Comparison of ENCODE assay signal across 12 mouse cellular contexts in genomic region chr2:164435216-164436090, GRCm38 (mm10). TPM values are rescaled to one million over a fixed set of nuclear protein-coding genes. Genes with fewer than 3 reads are reported as not detected.
DNase-seq lines count a peak whose midpoint lies in the region; ATAC-seq and TF ChIP-seq lines count a peak whose summit lies in the region.
"Had no signal": no experiment of that assay in that cellular context is flagged by ENCODE, and none has a peak within 500 bp of the region (broad histone marks: within the 10 kb centered on the region; RNA-seq: fewer than 3 reads in every experiment).

No protein-coding gene starts in this region.

- no peak overlapping the region for H3K9ac ChIP-seq in lung, embryonic 14.5 days
- H3K9ac ChIP-seq in embryonic facial prominence, embryonic 15.5 days, result no peak overlapping the region
- no peak overlapping the region for H3K9ac ChIP-seq in limb, embryonic 13.5 days
- peak overlapping the region; percentile 22; the same call in 1 of the 2 replicates for H3K9ac ChIP-seq in stomach, embryonic 16.5 days (ENCODE audit: low read length)
- H3K9ac ChIP-seq: forebrain, postnatal 0 days; heart, embryonic 15.5 days; midbrain, embryonic 15.5 days had no signal

- H3K4me2 ChIP-seq in lung, embryonic 14.5 days, result no peak overlapping the region
- 0 out of 2 replicates have a peak overlapping the region, but pooled peaks have one; percentile 11 for H3K4me2 ChIP-seq in embryonic facial prominence, embryonic 15.5 days (replicated peaks)
- H3K4me2 ChIP-seq in limb, embryonic 13.5 days (replicated peaks), result no peak overlapping the region
- H3K4me2 ChIP-seq in stomach, embryonic 16.5 days (ENCODE audit: low read depth, low read length), result peak overlapping the region; percentile 46
- H3K4me2 ChIP-seq: heart, embryonic 15.5 days; midbrain, embryonic 15.5 days had no signal

- ATAC-seq in lung, embryonic 14.5 days (ENCODE audit: insufficient read depth), result no peak
- no peak for ATAC-seq in embryonic facial prominence, embryonic 15.5 days (ENCODE audit: insufficient number of reproducible peaks, low FRiP score, low TSS enrichment, low read depth)
- no peak for ATAC-seq in limb, embryonic 13.5 days (ENCODE audit: low FRiP score, low read depth)
- ATAC-seq in stomach, embryonic 16.5 days (ENCODE audit: insufficient read depth, low FRiP score), result no peak
- no peak for ATAC-seq in erythroid progenitor cell, adult 5-6 weeks (replicated peaks; ENCODE audit: low FRiP score, poor library complexity, severe bottlenecking)
- ATAC-seq: midbrain, embryonic 15.5 days had no signal

- WGBS in lung, embryonic 14.5 days, result 31% methylated on average over 5 of the region's 5 CpGs
- WGBS in lung, adult 2 months, result 34% methylated on average over 5 of the region's 5 CpGs
- WGBS in embryonic facial prominence, embryonic 15.5 days, result 25% methylated on average over 5 of the region's 5 CpGs
- 33% methylated on average over 5 of the region's 5 CpGs for WGBS in limb, embryonic 13.5 days
- WGBS in stomach, embryonic 16.5 days, result 28% methylated on average over 5 of the region's 5 CpGs

- H3K27ac ChIP-seq in lung, embryonic 14.5 days (ENCODE audit: low read depth), result peak overlapping the region; percentile 42; the same call in 1 of the 2 replicates
- H3K27ac ChIP-seq in embryonic facial prominence, embryonic 15.5 days (replicated peaks), result peak overlapping the region; percentile 78; the same call in 1 of the 2 replicates
- H3K27ac ChIP-seq in limb, embryonic 13.5 days, result peak overlapping the region; percentile 2; the same call in 1 of the 2 replicates
- peak overlapping the region; percentile 91 for H3K27ac ChIP-seq in stomach, embryonic 16.5 days (ENCODE audit: low read length)
- H3K27ac ChIP-seq: heart, embryonic 15.5 days; midbrain, embryonic 15.5 days had no signal

- H3K4me3 ChIP-seq in lung, embryonic 14.5 days (ENCODE audit: low read depth, low read length), result no peak overlapping the region
- H3K4me3 ChIP-seq in lung, adult 2 months (replicated peaks; ENCODE audit: extremely low read depth, low read depth, low read length), result no peak overlapping the region
- no peak overlapping the region for H3K4me3 ChIP-seq in embryonic facial prominence, embryonic 15.5 days (replicated peaks)
- H3K4me3 ChIP-seq in limb, embryonic 13.5 days, result no peak overlapping the region
- H3K4me3 ChIP-seq in stomach, embryonic 16.5 days (replicated peaks; ENCODE audit: low read length), result no peak overlapping the region
- H3K4me3 ChIP-seq: heart, embryonic 15.5 days; midbrain, embryonic 15.5 days had no signal

- no peaks in the 10 kb centered on the region for H3K9me3 ChIP-seq in lung, embryonic 14.5 days (ENCODE audit: low read depth, low read length)
- no peaks in the 10 kb centered on the region for H3K9me3 ChIP-seq in embryonic facial prominence, embryonic 15.5 days (replicated peaks)
- no peaks in the 10 kb centered on the region for H3K9me3 ChIP-seq in limb, embryonic 13.5 days
- H3K9me3 ChIP-seq in stomach, embryonic 16.5 days (replicated peaks; ENCODE audit: control insufficient read depth, low read length), result no peaks in the 10 kb centered on the region
- H3K9me3 ChIP-seq: heart, embryonic 15.5 days; midbrain, embryonic 15.5 days had no signal

- no peaks in the 10 kb centered on the region for H3K27me3 ChIP-seq in lung, embryonic 14.5 days (ENCODE audit: insufficient read depth, low read length)
- no peaks in the 10 kb centered on the region for H3K27me3 ChIP-seq in embryonic facial prominence, embryonic 15.5 days
- no peaks in the 10 kb centered on the region for H3K27me3 ChIP-seq in limb, embryonic 13.5 days
- no peaks in the 10 kb centered on the region for H3K27me3 ChIP-seq in stomach, embryonic 16.5 days (ENCODE audit: control insufficient read depth, insufficient read depth, low read length)
- H3K27me3 ChIP-seq: heart, embryonic 15.5 days; midbrain, embryonic 15.5 days had no signal

- no peak for TF ChIP-seq POLR2A in lung, adult 2 months (IDR thresholded peaks at IDR 0.05; ENCODE audit: borderline replicate concordance, extremely low read depth, low read depth, low read length)

- H3K4me1 ChIP-seq in lung, embryonic 14.5 days (ENCODE audit: insufficient read depth), result peaks cover 66% of the 10 kb centered on the region
- H3K4me1 ChIP-seq in lung, adult 2 months (ENCODE audit: control insufficient read depth, insufficient read depth, low read length), result peaks cover 21% of the 10 kb centered on the region
- peaks cover 91% of the 10 kb centered on the region for H3K4me1 ChIP-seq in embryonic facial prominence, embryonic 15.5 days
- H3K4me1 ChIP-seq in limb, embryonic 13.5 days, result peaks cover 99% of the 10 kb centered on the region
- peaks cover 87% of the 10 kb centered on the region for H3K4me1 ChIP-seq in stomach, embryonic 16.5 days (ENCODE audit: control insufficient read depth, insufficient read depth, low read length)
- H3K4me1 ChIP-seq: midbrain, embryonic 15.5 days had no signal

- no peak for DNase-seq in lung, embryonic 14.5 days
- DNase-seq in lung, adult 2 months, result no peak
- no peak for DNase-seq in ovary, postnatal 10 days (ENCODE audit: low spot score)
- DNase-seq: cerebellum, postnatal 10 days; forebrain, postnatal 0 days had no signal

- no peaks in the 10 kb centered on the region for H3K36me3 ChIP-seq in lung, embryonic 14.5 days (ENCODE audit: insufficient read depth)
- no peaks in the 10 kb centered on the region for H3K36me3 ChIP-seq in embryonic facial prominence, embryonic 15.5 days
- H3K36me3 ChIP-seq in limb, embryonic 13.5 days, result no peaks in the 10 kb centered on the region
- H3K36me3 ChIP-seq in stomach, embryonic 16.5 days (ENCODE audit: control insufficient read depth, insufficient read depth, low read length), result no peaks in the 10 kb centered on the region
- H3K36me3 ChIP-seq: heart, embryonic 15.5 days; midbrain, embryonic 15.5 days had no signal

- no peak for TF ChIP-seq CTCF in lung, embryonic 14.5 days (IDR thresholded peaks at IDR 0.05; ENCODE audit: low read depth)
- no peak for TF ChIP-seq CTCF in lung, adult 2 months (IDR thresholded peaks at IDR 0.05; ENCODE audit: insufficient read depth, low read length)

RNA-seq across cellular contexts. Expression of gene Sdc4, which starts 8.2 kb away (rescaled TPM):
- polyA plus RNA-seq in lung, embryonic 14.5 days (2014; fragmentation: Nextera tagmentation; extraction: Ambion mirVana), result 101 and 103 TPM in 2 replicates
- polyA plus RNA-seq in lung, adult 2 months (2012; rRNA removed), result 75.1 and 91.1 TPM in 2 replicates
- polyA plus RNA-seq in embryonic facial prominence, embryonic 15.5 days (2015; fragmentation: Nextera tagmentation; extraction: Ambion mirVana), result 113 and 114 TPM in 2 replicates
- 61.0 and 63.6 TPM in 2 replicates for polyA plus RNA-seq in limb, embryonic 13.5 days (2015; fragmentation: Nextera tagmentation; extraction: Ambion mirVana)
- polyA plus RNA-seq in stomach, embryonic 16.5 days (2015; fragmentation: Nextera tagmentation; extraction: Ambion mirVana), result 150 and 173 TPM in 2 replicates
- 2.5 and 7.2 TPM in 2 replicates for total RNA-seq in erythroid progenitor cell, adult 5-6 weeks (2015; ENCODE audit: low replicate concordance)
- 5.7 and 7.2 TPM in 2 replicates for total RNA-seq in erythroid progenitor cell, adult 5-6 weeks (2017; ENCODE audit: low replicate concordance)

RNA-seq across cellular contexts. Expression of gene Sys1, which starts 21.3 kb away (rescaled TPM):
- 65.6 and 68.7 TPM in 2 replicates for polyA plus RNA-seq in lung, embryonic 14.5 days (2014; fragmentation: Nextera tagmentation; extraction: Ambion mirVana)
- 89.8 and 133 TPM in 2 replicates for polyA plus RNA-seq in lung, adult 2 months (2012; rRNA removed)
- polyA plus RNA-seq in embryonic facial prominence, embryonic 15.5 days (2015; fragmentation: Nextera tagmentation; extraction: Ambion mirVana), result 66.3 and 67.8 TPM in 2 replicates
- polyA plus RNA-seq in limb, embryonic 13.5 days (2015; fragmentation: Nextera tagmentation; extraction: Ambion mirVana), result 65.2 and 66.6 TPM in 2 replicates
- polyA plus RNA-seq in stomach, embryonic 16.5 days (2015; fragmentation: Nextera tagmentation; extraction: Ambion mirVana), result 48.1 and 49.4 TPM in 2 replicates
- total RNA-seq in erythroid progenitor cell, adult 5-6 weeks (2015; ENCODE audit: low replicate concordance), result 8.8 and 10.8 TPM in 2 replicates
- total RNA-seq in erythroid progenitor cell, adult 5-6 weeks (2017; ENCODE audit: low replicate concordance), result 3.1 and 5.3 TPM in 2 replicates

RNA-seq across cellular contexts. Expression of gene Gm20458, which starts 25.3 kb away (rescaled TPM):
- polyA plus RNA-seq in lung, embryonic 14.5 days (2014; fragmentation: Nextera tagmentation; extraction: Ambion mirVana), result 14.4 and 14.9 TPM in 2 replicates
- 47.7 and 52.2 TPM in 2 replicates for polyA plus RNA-seq in lung, adult 2 months (2012; rRNA removed)
- 12.2 and 12.5 TPM in 2 replicates for polyA plus RNA-seq in embryonic facial prominence, embryonic 15.5 days (2015; fragmentation: Nextera tagmentation; extraction: Ambion mirVana)
- polyA plus RNA-seq in limb, embryonic 13.5 days (2015; fragmentation: Nextera tagmentation; extraction: Ambion mirVana), result 5.5 and 7.4 TPM in 2 replicates
- 17.2 and 19.2 TPM in 2 replicates for polyA plus RNA-seq in stomach, embryonic 16.5 days (2015; fragmentation: Nextera tagmentation; extraction: Ambion mirVana)
- not detected in 2 replicates for total RNA-seq in erythroid progenitor cell, adult 5-6 weeks (2015; ENCODE audit: low replicate concordance)
- total RNA-seq in erythroid progenitor cell, adult 5-6 weeks (2017; ENCODE audit: low replicate concordance), result not detected in 2 replicates

RNA-seq across cellular contexts. Expression of gene Matn4, which starts 30.5 kb away (rescaled TPM):
- polyA plus RNA-seq in lung, embryonic 14.5 days (2014; fragmentation: Nextera tagmentation; extraction: Ambion mirVana), result 5.5 and 6.7 TPM in 2 replicates
- 78.0 and 80.1 TPM in 2 replicates for polyA plus RNA-seq in lung, adult 2 months (2012; rRNA removed)
- polyA plus RNA-seq in embryonic facial prominence, embryonic 15.5 days (2015; fragmentation: Nextera tagmentation; extraction: Ambion mirVana), result 33.4 and 58.2 TPM in 2 replicates
- polyA plus RNA-seq in limb, embryonic 13.5 days (2015; fragmentation: Nextera tagmentation; extraction: Ambion mirVana), result 192 and 200 TPM in 2 replicates
- 6.4 and 8.9 TPM in 2 replicates for polyA plus RNA-seq in stomach, embryonic 16.5 days (2015; fragmentation: Nextera tagmentation; extraction: Ambion mirVana)
- total RNA-seq in erythroid progenitor cell, adult 5-6 weeks (2015; ENCODE audit: low replicate concordance), result not detected in 2 replicates
- total RNA-seq in erythroid progenitor cell, adult 5-6 weeks (2017; ENCODE audit: low replicate concordance), result not detected in 2 replicates

RNA-seq across cellular contexts. Expression of gene Rbpjl, which starts 32.5 kb away (rescaled TPM):
- 4.9 and 5.1 TPM in 2 replicates for polyA plus RNA-seq in lung, embryonic 14.5 days (2014; fragmentation: Nextera tagmentation; extraction: Ambion mirVana)
- 86.8 and 101 TPM in 2 replicates for polyA plus RNA-seq in lung, adult 2 months (2012; rRNA removed)
- polyA plus RNA-seq in embryonic facial prominence, embryonic 15.5 days (2015; fragmentation: Nextera tagmentation; extraction: Ambion mirVana), result 0.50 and 0.98 TPM in 2 replicates
- 1.5 and 1.6 TPM in 2 replicates for polyA plus RNA-seq in limb, embryonic 13.5 days (2015; fragmentation: Nextera tagmentation; extraction: Ambion mirVana)
- polyA plus RNA-seq in stomach, embryonic 16.5 days (2015; fragmentation: Nextera tagmentation; extraction: Ambion mirVana), result 41.3 and 45.2 TPM in 2 replicates
- not detected in 2 replicates for total RNA-seq in erythroid progenitor cell, adult 5-6 weeks (2015; ENCODE audit: low replicate concordance)
- not detected in 2 replicates for total RNA-seq in erythroid progenitor cell, adult 5-6 weeks (2017; ENCODE audit: low replicate concordance)
- total RNA-seq: adrenal gland, postnatal 36 days; forebrain, postnatal 0 days had no signal
- polyA plus RNA-seq: midbrain, embryonic 15.5 days had no signal

Comparison
In these comparisons a context has a peak if more than half of its experiments do, and no peak if none do; other contexts are left out.
1. H3K27ac ChIP-seq: peak in every context shown above with its lines; median percentile 91 in stomach, embryonic 16.5 days; 78 in embryonic facial prominence, embryonic 15.5 days; 42 in lung, embryonic 14.5 days; 2 in limb, embryonic 13.5 days.
2. H3K4me2 ChIP-seq: peak in embryonic facial prominence, embryonic 15.5 days (single experiment) and stomach, embryonic 16.5 days (single experiment); none in lung, embryonic 14.5 days (single experiment) and limb, embryonic 13.5 days (single experiment).